Mouse (Mus musculus) CH12.LX (cell line): ENCODE data around the gene Suclg2.

Experiments used
- BHLHE40 ChIP-seq: IDR thresholded peaks from 2 replicates; pipeline ENCODE4 v1.6.1; 2011; ENCODE audit warnings: mild to moderate bottlenecking, low read depth, low read length, improper control_type of control experiment
- CHD2 ChIP-seq: IDR thresholded peaks from 2 replicates; pipeline ENCODE4 v1.6.1; 2011; ENCODE audit warnings: low read length, improper control_type of control experiment
- CTCF ChIP-seq, 2 experiments: IDR thresholded peaks in 1 of 2; conservative IDR thresholded peaks in 1 of 2; 2 replicates each; pipeline ENCODE4 v1.5.1; 2011 to 2012; ENCODE audit warnings: low read depth in 2 of 2, low read length in 2 of 2, improper control_type of control experiment in 1 of 2, inconsistent platforms in 1 of 2, mild to moderate bottlenecking in 1 of 2, moderate library complexity in 1 of 2
- EP300 ChIP-seq: IDR thresholded peaks from 2 replicates; pipeline ENCODE4 v1.6.1; 2011; ENCODE audit warnings: low read length, improper control_type of control experiment
- HCFC1 ChIP-seq: IDR thresholded peaks from 2 replicates; pipeline ENCODE4 v1.6.1; 2012; ENCODE audit warnings: low read depth, mild to moderate bottlenecking, inconsistent platforms, low read length, improper control_type of control experiment
- IRF4 ChIP-seq: IDR thresholded peaks from 2 replicates; pipeline ENCODE4 v1.6.1; 2014; ENCODE audit warnings: low read depth, mild to moderate bottlenecking, inconsistent platforms, low read length, improper control_type of control experiment
- MYC ChIP-seq: IDR thresholded peaks from 2 replicates; pipeline ENCODE4 v1.6.1; 2011; ENCODE audit warnings: low read depth, mild to moderate bottlenecking, improper control_type of control experiment, low read length
- POLR2A ChIP-seq: IDR thresholded peaks from 2 replicates; pipeline ENCODE4 v1.6.1; 2011; ENCODE audit warnings: low read depth, mild to moderate bottlenecking, improper control_type of control experiment, low read length
- POLR2AphosphoS2 ChIP-seq: IDR thresholded peaks from 2 replicates; pipeline ENCODE4 v1.6.1; 2011; ENCODE audit warnings: low read depth, low read length, improper control_type of control experiment
- RAD21 ChIP-seq: IDR thresholded peaks from 2 replicates; pipeline ENCODE4 v1.6.1; 2011; ENCODE audit warnings: low read depth, mild to moderate bottlenecking, low read length, improper control_type of control experiment, moderate library complexity
- TCF12 ChIP-seq: IDR thresholded peaks from 2 replicates; pipeline ENCODE4 v1.6.1; 2014; ENCODE audit warnings: low read depth, mild to moderate bottlenecking, inconsistent platforms, low read length, improper control_type of control experiment
- USF1 ChIP-seq: IDR thresholded peaks from 2 replicates; pipeline ENCODE4 v1.6.1; 2014; ENCODE audit warnings: low read depth, mild to moderate bottlenecking, inconsistent platforms, low read length, improper control_type of control experiment
- ZC3H11A ChIP-seq: IDR thresholded peaks from 2 replicates; pipeline ENCODE4 v1.6.1; 2012; ENCODE audit warnings: low read depth, mild to moderate bottlenecking, inconsistent platforms, low read length, improper control_type of control experiment
- ZKSCAN1 ChIP-seq: IDR thresholded peaks from 2 replicates; pipeline ENCODE4 v1.6.1; 2012; ENCODE audit warnings: low read depth, inconsistent platforms, low read length, improper control_type of control experiment, borderline replicate concordance

DNA sequence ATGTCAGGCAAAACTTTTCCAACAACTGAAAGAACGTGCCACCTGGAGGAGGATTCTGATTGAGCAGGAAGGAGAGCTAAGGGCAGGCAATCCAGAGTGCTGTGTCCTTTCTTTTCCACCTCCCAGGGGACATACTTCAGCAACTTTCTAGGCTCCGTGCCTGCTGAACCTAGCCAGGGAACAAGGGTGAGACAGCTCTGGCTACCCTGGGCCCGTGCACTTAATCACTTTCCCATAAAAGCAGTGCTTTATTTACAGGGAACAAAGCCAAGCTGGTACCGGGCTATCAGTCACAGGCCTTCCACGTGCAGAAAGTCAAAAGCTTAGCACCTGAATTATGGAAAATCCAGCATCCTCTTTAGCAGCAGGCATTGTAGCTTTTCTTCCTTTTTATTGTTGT is 5.4 kb downstream of the Suclg2 start:
- TF ChIP-seq ZC3H11A = no peak
- no peak for TF ChIP-seq POLR2A
- no peak for TF ChIP-seq CTCF (conservative IDR thresholded peaks at IDR 0.05 in 1 of 2, IDR thresholded peaks at IDR 0.05 in 1 of 2; ENCODE audit: low read depth in 2 of 2, low read length in 2 of 2)
- no peak for TF ChIP-seq RAD21
- TF ChIP-seq USF1 = no peak
- no peak for TF ChIP-seq MYC
- no peak for TF ChIP-seq BHLHE40
- TF ChIP-seq POLR2AphosphoS2 = no peak
- TF ChIP-seq EP300 = no peak
- TF ChIP-seq TCF12 = no peak
- TF ChIP-seq HCFC1 = no peak
- no peak for TF ChIP-seq ZKSCAN1
- no peak for TF ChIP-seq CHD2
- no peak for TF ChIP-seq IRF4
